Comparison of ENCODE assay signal across 24 mouse cellular contexts in the genomic region with DNA sequence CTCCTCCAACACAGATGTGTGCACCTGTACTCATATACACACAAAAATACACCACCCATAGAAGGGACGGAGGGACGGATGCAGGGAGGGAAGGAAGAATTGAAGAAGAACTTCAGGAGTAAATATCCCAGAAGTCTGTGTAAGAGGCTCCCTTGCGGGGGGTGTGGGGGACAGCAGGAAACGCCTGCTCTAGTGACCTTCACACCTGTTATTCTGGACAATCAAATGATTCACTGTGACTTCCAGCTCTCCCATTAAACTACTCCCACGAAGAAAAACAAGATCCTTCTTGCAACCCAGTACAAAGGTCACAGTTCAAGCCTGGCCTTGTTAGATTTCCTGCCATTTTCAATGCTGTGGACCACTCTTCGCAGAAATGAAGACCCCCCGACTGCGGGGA. TPM values are rescaled to one million over a fixed set of nuclear protein-coding genes. Genes with fewer than 3 reads are reported as not detected.
DNase-seq lines count a peak whose midpoint lies in the region; ATAC-seq and TF ChIP-seq lines count a peak whose summit lies in the region.
"Had no signal": no experiment of that assay in that cellular context is flagged by ENCODE, and none has a peak within 500 bp of the region (broad histone marks: within the 10 kb centered on the region; RNA-seq: fewer than 3 reads in every experiment).

No protein-coding gene starts in this region.

- H3K9me3 ChIP-seq in kidney, embryonic 15.5 days (replicated peaks): no peaks in the 10 kb centered on the region
- H3K9me3 ChIP-seq in kidney, postnatal 0 days (replicated peaks; ENCODE audit: low read length): no peaks in the 10 kb centered on the region
- H3K9me3 ChIP-seq: embryonic facial prominence, embryonic 13.5 days; embryonic facial prominence, embryonic 15.5 days; forebrain, embryonic 10.5 days; forebrain, embryonic 12.5 days had no signal

- no peak overlapping the region for H3K27ac ChIP-seq in kidney, embryonic 15.5 days
- no peak overlapping the region for H3K27ac ChIP-seq in kidney, postnatal 0 days
- H3K27ac ChIP-seq: embryonic facial prominence, embryonic 13.5 days; embryonic facial prominence, embryonic 15.5 days; forebrain, embryonic 10.5 days; forebrain, embryonic 12.5 days had no signal

- DNase-seq in kidney, adult 9 months: peak; percentile 7
- DNase-seq in kidney, adult 11 months: no peak
- DNase-seq in kidney, adult 8-10 months: no peak
- peak; percentile 70 for DNase-seq in kidney, postnatal 0 days (ENCODE audit: low spot score)
- DNase-seq in kidney, postnatal 10 days: peak; percentile 12
- no peak for DNase-seq in spleen, postnatal 4 days (ENCODE audit: low spot score in 2 of 2)
- DNase-seq in ovary, adult 18-20 months (ENCODE audit: low spot score): no peak
- DNase-seq: adrenal gland, adult 2 months; adrenal gland, postnatal 10 days; adrenal gland, postnatal 25 days; cerebellum, adult 11 months; cerebellum, adult 18-20 months; cerebellum, adult 8-10 months; cerebellum, adult 9-11 months; cerebellum, postnatal 14 days; cerebellum, postnatal 36 days; embryo, embryonic 11 days had no signal

- 16% methylated on average over 8 of the region's 8 CpGs for WGBS in kidney, embryonic 15.5 days
- 18% methylated on average over 8 of the region's 8 CpGs for WGBS in kidney, postnatal 0 days

- H3K4me1 ChIP-seq in kidney, embryonic 15.5 days: peaks cover 7% of the 10 kb centered on the region; the same call in 1 of the 2 replicates
- H3K4me1 ChIP-seq in kidney, postnatal 0 days (replicated peaks; ENCODE audit: insufficient read depth, low read length): no peaks in the 10 kb centered on the region
- H3K4me1 ChIP-seq: embryonic facial prominence, embryonic 13.5 days; embryonic facial prominence, embryonic 15.5 days; forebrain, embryonic 10.5 days; forebrain, embryonic 12.5 days had no signal

- no peaks in the 10 kb centered on the region for H3K27me3 ChIP-seq in kidney, embryonic 15.5 days
- H3K27me3 ChIP-seq in kidney, postnatal 0 days (ENCODE audit: insufficient read depth, low read length): no peaks in the 10 kb centered on the region
- H3K27me3 ChIP-seq: embryonic facial prominence, embryonic 13.5 days; embryonic facial prominence, embryonic 15.5 days; forebrain, embryonic 12.5 days had no signal

- no peak overlapping the region for H3K9ac ChIP-seq in kidney, embryonic 15.5 days
- H3K9ac ChIP-seq in kidney, postnatal 0 days (ENCODE audit: low read depth, low read length): no peak overlapping the region
- H3K9ac ChIP-seq: embryonic facial prominence, embryonic 13.5 days; embryonic facial prominence, embryonic 15.5 days; forebrain, embryonic 12.5 days had no signal

- TF ChIP-seq CTCF in kidney, postnatal 0 days (IDR thresholded peaks at IDR 0.05; ENCODE audit: low read depth): no peak

- peak; percentile 62; the same call in 1 of the 2 replicates for ATAC-seq in kidney, embryonic 15.5 days (replicated peaks; ENCODE audit: low FRiP score)
- ATAC-seq in kidney, postnatal 0 days (replicated peaks; ENCODE audit: low FRiP score, low read depth): no peak
- ATAC-seq: forebrain, embryonic 14.5 days had no signal

- H3K36me3 ChIP-seq in kidney, embryonic 15.5 days: no peaks in the 10 kb centered on the region
- H3K36me3 ChIP-seq in kidney, postnatal 0 days (ENCODE audit: insufficient read depth, low read length): no peaks in the 10 kb centered on the region
- H3K36me3 ChIP-seq: embryonic facial prominence, embryonic 13.5 days; embryonic facial prominence, embryonic 15.5 days; forebrain, embryonic 10.5 days; forebrain, embryonic 12.5 days had no signal

- no peak overlapping the region for H3K4me3 ChIP-seq in kidney, embryonic 15.5 days (replicated peaks)
- no peak overlapping the region for H3K4me3 ChIP-seq in kidney, postnatal 0 days (replicated peaks; ENCODE audit: low read depth, low read length)
- H3K4me3 ChIP-seq: embryonic facial prominence, embryonic 13.5 days; embryonic facial prominence, embryonic 15.5 days; erythroblast, embryonic 14.5 days; forebrain, embryonic 10.5 days; forebrain, embryonic 12.5 days had no signal

- H3K4me2 ChIP-seq in kidney, embryonic 15.5 days: no peak overlapping the region
- no peak overlapping the region for H3K4me2 ChIP-seq in kidney, postnatal 0 days (ENCODE audit: low read length)
- H3K4me2 ChIP-seq: embryonic facial prominence, embryonic 13.5 days; embryonic facial prominence, embryonic 15.5 days; forebrain, embryonic 12.5 days had no signal

RNA-seq across cellular contexts. Expression of a gene that starts 47.8 kb away (rescaled TPM):
- 8.4 and 9.3 TPM in 2 replicates for polyA plus RNA-seq in kidney, embryonic 15.5 days (2015; fragmentation: Nextera tagmentation; extraction: Ambion mirVana)
- polyA plus RNA-seq in kidney, postnatal 0 days (2015; fragmentation: Nextera tagmentation; extraction: Ambion mirVana): 8.8 and 10.3 TPM in 2 replicates

Comparison
In these comparisons a context has a peak if more than half of its experiments do, and no peak if none do; other contexts are left out.
1. DNase-seq: peak in kidney, adult 9 months (single experiment), kidney, postnatal 0 days (single experiment) and kidney, postnatal 10 days (single experiment); none in kidney, adult 11 months (single experiment), kidney, adult 8-10 months (0 of 2), spleen, postnatal 4 days (0 of 2) and ovary, adult 18-20 months (single experiment).